Mouse (Mus musculus): ENCODE measurements around the gene Nup155.

DNA sequence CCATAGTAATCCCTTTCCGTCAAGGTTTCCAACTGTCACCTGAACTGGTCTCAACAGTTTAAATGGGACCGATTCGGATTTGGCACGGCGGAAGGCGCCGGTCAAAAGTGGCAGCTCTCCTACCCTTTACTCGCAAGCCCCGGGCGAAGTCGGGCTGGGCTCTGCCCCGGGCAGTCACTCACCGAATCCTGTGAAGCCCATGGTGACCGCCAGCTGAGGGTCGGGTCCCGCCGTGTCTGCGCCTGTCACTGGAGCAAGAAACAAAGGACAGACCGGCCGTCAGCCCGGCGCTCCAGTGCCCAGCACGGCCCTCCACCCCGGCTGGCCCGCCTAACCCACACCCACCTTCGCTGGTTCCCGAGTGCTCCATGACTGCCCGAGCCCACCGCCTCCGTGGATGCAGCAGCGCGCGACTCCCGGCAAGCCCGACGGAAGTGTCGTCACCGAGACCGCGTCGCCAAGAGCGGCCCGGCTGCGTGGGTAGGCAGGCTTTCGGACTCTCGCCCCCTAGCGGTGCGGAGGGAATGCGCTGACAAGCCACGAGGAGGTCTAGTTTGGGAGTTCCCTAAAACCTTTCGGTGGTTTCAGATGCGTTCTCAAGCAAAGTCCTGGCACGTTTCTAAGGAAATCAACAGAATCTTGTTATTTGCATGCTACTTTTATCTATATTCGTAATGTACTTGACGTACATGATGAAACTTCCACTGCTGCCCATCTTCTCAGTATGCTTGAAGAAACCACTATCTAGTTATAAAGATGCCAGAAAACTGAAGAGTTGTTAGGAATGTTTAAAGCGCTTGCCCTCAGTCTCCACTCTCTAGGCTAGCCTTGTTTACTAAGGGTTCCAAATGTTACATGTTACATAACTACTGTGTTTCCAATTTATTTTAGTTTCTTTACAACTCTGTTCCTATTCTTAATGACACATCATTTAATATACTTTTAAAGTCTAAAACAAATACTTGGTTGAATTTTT lies 10.0 kb upstream of the Nup155 start, which contains the start of gene Wdr70:
- TF ChIP-seq CTCF (conservative IDR thresholded peaks at IDR 0.05; ENCODE audit: insufficient read depth, insufficient read length, low read depth, low read length) = peak; percentile 93
- peak; percentile 67 for TF ChIP-seq POLR2A (IDR thresholded peaks at IDR 0.05; ENCODE audit: low read depth, low read length)
